Mouse (Mus musculus): ENCODE results near the gene Rpgrip1l. TPM values are rescaled to one million over a fixed set of nuclear protein-coding genes. Genes with fewer than 3 reads are reported as not detected.

Rpgrip1l gene
- total and polyA plus RNA-seq, 3 experiments, result 2.1 to 5.0 (median 3.8) TPM

DNA sequence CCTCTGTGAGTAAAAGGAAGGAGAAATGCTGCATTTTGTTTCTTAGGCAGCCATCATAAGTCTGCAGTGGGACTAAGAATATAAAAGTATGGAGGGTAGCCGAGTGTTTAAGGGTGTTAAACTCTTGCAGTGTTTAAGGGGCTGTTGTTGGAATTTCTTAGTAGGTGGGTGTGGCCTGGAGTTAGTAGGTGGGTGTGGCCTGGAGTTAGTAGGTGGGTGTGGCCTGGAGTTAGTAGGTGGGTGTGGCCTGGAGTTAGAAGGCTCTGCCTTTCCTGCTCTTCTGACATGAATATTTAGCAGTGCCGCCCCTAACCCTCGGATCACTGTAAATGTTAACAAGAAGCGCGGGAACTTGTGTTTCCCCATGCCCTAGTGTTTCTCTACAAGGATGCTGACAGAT lies 40.0 kb upstream of the Rpgrip1l start:
- H3K79me2 ChIP-seq (replicated peaks; ENCODE audit: control insufficient read depth, extremely low read depth, insufficient read depth, poor library complexity, severe bottlenecking), result no peaks in the 10 kb centered on the region
- no peak overlapping the region for H3K9ac ChIP-seq (ENCODE audit: insufficient read depth, low read depth)
- no peak overlapping the region for H3K4me3 ChIP-seq (replicated peaks in 1 of 3; ENCODE audit: low read depth in 2 of 3, low read length in 2 of 3, poor library complexity in 1 of 3)
- 0 out of 4 replicates have a peak, but pooled peaks cover 0 to 4% of the 10 kb centered on the region in 2 experiments for H3K4me1 ChIP-seq (ENCODE audit: control insufficient read depth in 1 of 2, insufficient read depth in 2 of 2)
- dilution Hi-C loops (cut with MboI; ENCODE audit: extremely low pct_ligation_motif_present, extremely low pct_unique_long_range_greater_than_20kb, low sequenced_read_pairs), result no loop called here
- no peak overlapping the region for H3K4me2 ChIP-seq (ENCODE audit: insufficient read depth, low read depth, poor library complexity, severe bottlenecking)
- DNase-seq (ENCODE audit: extremely low read depth), result no peak
- TF ChIP-seq TCF12 (IDR thresholded peaks at IDR 0.05; ENCODE audit: low read depth, low read length), result no peak
- no peak for TF ChIP-seq KAT2A (IDR thresholded peaks at IDR 0.05; ENCODE audit: insufficient replicate concordance, low read length)
- no peak for TF ChIP-seq EP300 (IDR thresholded peaks at IDR 0.05; ENCODE audit: low read length)
- TF ChIP-seq ZMIZ1 (IDR thresholded peaks at IDR 0.05; ENCODE audit: low read depth, low read length), result no peak
- TF ChIP-seq SIN3A (IDR thresholded peaks at IDR 0.05; ENCODE audit: low read length), result no peak
- no peak for TF ChIP-seq E2F4 (IDR thresholded peaks at IDR 0.05; ENCODE audit: insufficient replicate concordance, low read depth, low read length)
- no peak for TF ChIP-seq RCOR1 (conservative IDR thresholded peaks at IDR 0.05; ENCODE audit: low read depth, low read length)
- TF ChIP-seq CTCF (conservative IDR thresholded peaks at IDR 0.05 in 1 of 2, IDR thresholded peaks at IDR 0.05 in 1 of 2; ENCODE audit: low read depth in 2 of 2, low read length in 2 of 2), result no peak
- no peak for TF ChIP-seq SMC3 (IDR thresholded peaks at IDR 0.05; ENCODE audit: low read depth, low read length)
- no peak for TF ChIP-seq IRF4 (IDR thresholded peaks at IDR 0.05; ENCODE audit: low read depth, low read length)
- no peak for TF ChIP-seq ETS1 (conservative IDR thresholded peaks at IDR 0.05; ENCODE audit: low read depth, low read length)
- TF ChIP-seq MAX (IDR thresholded peaks at IDR 0.05; ENCODE audit: low read length), result no peak
- H3K9me3 ChIP-seq (replicated peaks; ENCODE audit: low read length), result no peaks in the 10 kb centered on the region
- in situ Hi-C loops (cut with MboI; ENCODE audit: low pct_ligation_motif_present, low pct_unique_long_range_greater_than_20kb, low sequenced_read_pairs), result no loop called here
- H3K27me3 ChIP-seq (replicated peaks), result no peaks in the 10 kb centered on the region
- no peak overlapping the region for H3K27ac ChIP-seq (ENCODE audit: insufficient read depth, low read depth)
- H3K36me3 ChIP-seq (replicated peaks in 1 of 2; ENCODE audit: control insufficient read depth in 1 of 2, insufficient read depth in 1 of 2, low read length in 1 of 2), result peaks cover 0 to 49% of the 10 kb centered on the region in 2 experiments

DNA sequence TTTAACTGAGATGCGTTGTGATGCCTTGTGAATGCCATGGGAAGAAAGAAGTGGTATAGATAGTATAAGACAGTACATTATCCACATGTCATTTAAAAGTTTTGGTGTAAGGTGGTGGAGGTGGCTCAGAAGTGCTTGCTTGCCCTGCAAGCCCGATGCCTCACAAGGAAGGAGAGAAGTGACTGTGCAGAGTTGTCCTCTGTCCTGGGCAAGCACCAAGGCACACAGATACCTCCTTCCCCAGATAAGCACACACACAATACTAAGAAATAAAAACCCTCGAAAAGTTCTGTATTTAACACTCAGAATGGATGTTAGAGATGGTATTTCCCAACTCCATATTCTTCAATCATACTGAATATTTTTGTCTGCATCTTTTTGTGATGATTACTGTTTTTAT lies 39.5 kb upstream of the Rpgrip1l start:
- H3K27ac ChIP-seq (ENCODE audit: insufficient read depth, low read depth), result no peak overlapping the region
- in situ Hi-C loops (cut with MboI; ENCODE audit: low pct_ligation_motif_present, low pct_unique_long_range_greater_than_20kb, low sequenced_read_pairs), result no loop called here
- no peak overlapping the region for H3K4me3 ChIP-seq (replicated peaks in 1 of 3; ENCODE audit: low read depth in 2 of 3, low read length in 2 of 3, poor library complexity in 1 of 3)
- no peaks in the 10 kb centered on the region for H3K79me2 ChIP-seq (replicated peaks; ENCODE audit: control insufficient read depth, extremely low read depth, insufficient read depth, poor library complexity, severe bottlenecking)
- DNase-seq (ENCODE audit: extremely low read depth), result no peak
- H3K4me2 ChIP-seq (ENCODE audit: insufficient read depth, low read depth, poor library complexity, severe bottlenecking), result no peak overlapping the region
- no peaks in the 10 kb centered on the region for H3K27me3 ChIP-seq (replicated peaks)
- H3K9me3 ChIP-seq (replicated peaks; ENCODE audit: low read length), result no peaks in the 10 kb centered on the region
- no peak overlapping the region for H3K9ac ChIP-seq (ENCODE audit: insufficient read depth, low read depth)
- dilution Hi-C loops (cut with MboI; ENCODE audit: extremely low pct_ligation_motif_present, extremely low pct_unique_long_range_greater_than_20kb, low sequenced_read_pairs), result no loop called here
- TF ChIP-seq ETS1 (conservative IDR thresholded peaks at IDR 0.05; ENCODE audit: low read depth, low read length), result no peak
- no peak for TF ChIP-seq ZMIZ1 (IDR thresholded peaks at IDR 0.05; ENCODE audit: low read depth, low read length)
- TF ChIP-seq CTCF (conservative IDR thresholded peaks at IDR 0.05 in 1 of 2, IDR thresholded peaks at IDR 0.05 in 1 of 2; ENCODE audit: low read depth in 2 of 2, low read length in 2 of 2), result no peak
- no peak for TF ChIP-seq NELFE (IDR thresholded peaks at IDR 0.05; ENCODE audit: low read depth, low read length)
- no peak for TF ChIP-seq ZNF384 (IDR thresholded peaks at IDR 0.05; ENCODE audit: low read depth, low read length)
- no peak for TF ChIP-seq POLR2AphosphoS2 (IDR thresholded peaks at IDR 0.05; ENCODE audit: low read depth, low read length)
- no peak for TF ChIP-seq KAT2A (IDR thresholded peaks at IDR 0.05; ENCODE audit: insufficient replicate concordance, low read length)
- no peak for TF ChIP-seq TBP (conservative IDR thresholded peaks at IDR 0.05; ENCODE audit: low read depth, low read length)
- TF ChIP-seq CHD1 (IDR thresholded peaks at IDR 0.05; ENCODE audit: low read depth, low read length), result no peak
- H3K36me3 ChIP-seq (replicated peaks in 1 of 2; ENCODE audit: control insufficient read depth in 1 of 2, insufficient read depth in 1 of 2, low read length in 1 of 2), result peaks cover 0 to 50% of the 10 kb centered on the region in 2 experiments
- 0 out of 4 replicates have a peak, but pooled peaks cover 0 to 4% of the 10 kb centered on the region in 2 experiments for H3K4me1 ChIP-seq (ENCODE audit: control insufficient read depth in 1 of 2, insufficient read depth in 2 of 2)

Data from CH12.LX (cell line).